Mouse (Mus musculus): Measurements from ENCODE around the gene Tnr. TPM values are rescaled to one million over a fixed set of nuclear protein-coding genes. Genes with fewer than 3 reads are reported as not detected.

Gene Tnr
- polyA plus RNA-seq, 1 experiment from 2014 or later = 0.30 TPM

DNA sequence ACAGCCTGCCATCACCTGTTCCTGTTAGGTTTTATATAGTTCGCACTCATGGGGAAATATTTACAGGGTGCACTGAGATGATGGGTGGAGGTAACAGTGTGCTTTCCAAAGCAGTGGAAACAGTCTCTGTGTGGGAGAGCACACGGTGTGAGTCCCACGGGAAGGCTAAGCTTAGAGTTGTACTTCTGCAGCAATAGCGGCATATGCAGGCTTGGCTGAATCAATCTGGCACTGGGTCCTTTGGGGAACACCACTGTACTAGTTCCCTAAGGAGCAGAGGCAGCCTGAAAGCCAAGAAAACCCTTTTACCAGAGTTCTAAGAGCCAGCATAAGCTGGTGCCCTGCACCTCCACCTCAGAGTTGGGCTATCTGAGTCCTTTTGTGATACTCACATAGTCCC is 115.8 kb downstream of the Tnr start:
- ATAC-seq (ENCODE audit: insufficient read depth, low FRiP score) = no peak
- Histone ChIP-seq H3K4me3 (replicated peaks; ENCODE audit: low read length) (no peak overlapping the region), H3K27ac (ENCODE audit: low read length) (no peak overlapping the region), H3K4me1 (ENCODE audit: control insufficient read depth, insufficient read depth, low read length) (no peaks in the 10 kb centered on the region), H3K27me3 (ENCODE audit: control insufficient read depth, insufficient read depth, low read length) (no peaks in the 10 kb centered on the region), H3K36me3 (ENCODE audit: control insufficient read depth, insufficient read depth, low read length) (no peaks in the 10 kb centered on the region), H3K9ac (ENCODE audit: low read length) (no peak overlapping the region), H3K4me2 (ENCODE audit: low read depth, low read length) (no peak overlapping the region), H3K9me3 (replicated peaks; ENCODE audit: control insufficient read depth, low read length) (no peaks in the 10 kb centered on the region)
- WGBS = 91% methylated on average over 4 of the region's 4 CpGs

DNA sequence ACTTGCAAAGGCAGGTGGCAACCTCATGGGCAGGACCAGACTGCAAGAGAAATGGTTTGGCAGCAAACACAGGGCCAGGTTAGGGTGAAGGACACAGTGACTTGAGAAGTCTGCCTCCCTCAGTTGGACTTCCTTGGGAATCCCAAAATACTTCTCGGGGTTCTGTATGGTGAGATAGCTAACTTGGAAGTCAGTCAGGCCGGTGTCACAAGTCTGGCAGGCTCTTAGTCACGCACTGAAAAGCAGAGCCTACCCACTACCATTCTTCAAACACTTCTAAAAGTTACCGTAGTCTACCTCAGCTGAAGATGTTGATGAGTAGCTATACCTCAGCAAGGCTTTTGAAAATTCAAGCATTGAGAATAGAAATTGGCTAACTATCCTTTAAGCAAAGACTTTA is 122.2 kb downstream of the Tnr start:
- no peaks in the 10 kb centered on the region for H3K9me3 ChIP-seq (replicated peaks; ENCODE audit: control insufficient read depth, low read length)
- H3K4me2 ChIP-seq (ENCODE audit: low read depth, low read length) = no peak overlapping the region
- no peaks in the 10 kb centered on the region for H3K27me3 ChIP-seq (ENCODE audit: control insufficient read depth, insufficient read depth, low read length)
- no peaks in the 10 kb centered on the region for H3K4me1 ChIP-seq (ENCODE audit: control insufficient read depth, insufficient read depth, low read length)
- no peak overlapping the region for H3K9ac ChIP-seq (ENCODE audit: low read length)
- ATAC-seq (ENCODE audit: insufficient read depth, low FRiP score) = no peak
- H3K4me3 ChIP-seq (replicated peaks; ENCODE audit: low read length) = no peak overlapping the region
- H3K36me3 ChIP-seq (ENCODE audit: control insufficient read depth, insufficient read depth, low read length) = no peaks in the 10 kb centered on the region
- no peak overlapping the region for H3K27ac ChIP-seq (ENCODE audit: low read length)
- WGBS = 88% methylated on average over 4 of the region's 4 CpGs

DNA sequence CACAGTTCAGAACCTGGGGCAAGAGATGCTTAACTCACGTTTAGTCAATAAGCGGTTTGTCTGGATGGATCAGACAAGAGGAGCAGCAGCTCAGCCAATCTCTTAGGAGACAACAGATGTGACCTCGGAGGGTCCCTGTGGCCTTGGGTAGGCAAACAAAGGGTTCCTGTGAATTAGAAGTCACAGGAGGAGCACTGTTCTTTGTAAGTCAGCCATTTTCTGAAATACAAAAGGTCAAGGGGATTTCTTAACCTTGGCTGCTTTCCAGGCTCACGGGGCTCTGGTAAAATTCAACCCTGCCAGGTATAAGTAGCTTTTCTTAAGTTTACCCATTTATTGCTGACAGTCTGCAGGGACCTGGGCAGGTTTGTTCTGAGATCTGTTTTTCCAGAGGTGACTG is 126.9 kb downstream of the Tnr start:
- no peak overlapping the region for H3K27ac ChIP-seq (ENCODE audit: low read length)
- H3K4me1 ChIP-seq (ENCODE audit: control insufficient read depth, insufficient read depth, low read length) = no peaks in the 10 kb centered on the region
- ATAC-seq (ENCODE audit: insufficient read depth, low FRiP score) = no peak
- no peak overlapping the region for H3K4me2 ChIP-seq (ENCODE audit: low read depth, low read length)
- H3K27me3 ChIP-seq (ENCODE audit: control insufficient read depth, insufficient read depth, low read length) = no peaks in the 10 kb centered on the region
- no peaks in the 10 kb centered on the region for H3K36me3 ChIP-seq (ENCODE audit: control insufficient read depth, insufficient read depth, low read length)
- H3K9me3 ChIP-seq (replicated peaks; ENCODE audit: control insufficient read depth, low read length) = no peaks in the 10 kb centered on the region
- H3K4me3 ChIP-seq (replicated peaks; ENCODE audit: low read length) = no peak overlapping the region
- WGBS = 36% methylated on average over 4 of the region's 4 CpGs
- H3K9ac ChIP-seq (ENCODE audit: low read length) = no peak overlapping the region

DNA sequence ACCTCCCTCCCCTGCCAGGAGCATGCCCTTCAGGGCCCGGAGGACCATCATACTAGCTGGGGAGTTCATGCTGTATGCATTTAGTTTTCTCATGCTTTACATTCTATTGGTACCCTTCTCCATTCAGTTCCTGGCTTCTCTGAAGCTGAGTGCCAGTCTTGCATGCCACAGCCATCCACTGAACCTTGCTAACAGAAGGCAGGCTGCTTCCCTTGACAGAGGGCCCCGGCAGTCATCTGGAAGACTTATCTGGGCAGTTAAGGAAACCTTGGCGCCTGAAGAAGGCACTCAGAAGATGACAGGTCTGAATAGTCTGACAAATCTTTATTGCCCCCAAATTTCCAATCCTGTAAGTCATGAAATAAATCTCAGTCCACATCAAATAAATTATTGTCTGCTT is 131.7 kb downstream of the Tnr start:
- Histone ChIP-seq H3K27ac (ENCODE audit: low read length) (no peak overlapping the region), H3K27me3 (ENCODE audit: control insufficient read depth, insufficient read depth, low read length) (no peaks in the 10 kb centered on the region), H3K36me3 (ENCODE audit: control insufficient read depth, insufficient read depth, low read length) (no peaks in the 10 kb centered on the region), H3K4me1 (ENCODE audit: control insufficient read depth, insufficient read depth, low read length) (no peaks in the 10 kb centered on the region), H3K9ac (ENCODE audit: low read length) (no peak overlapping the region), H3K4me3 (replicated peaks; ENCODE audit: low read length) (no peak overlapping the region), H3K9me3 (replicated peaks; ENCODE audit: control insufficient read depth, low read length) (no peaks in the 10 kb centered on the region), H3K4me2 (ENCODE audit: low read depth, low read length) (no peak overlapping the region)
- ATAC-seq (ENCODE audit: insufficient read depth, low FRiP score) = no peak
- WGBS = 69% methylated on average over 3 of the region's 3 CpGs

DNA sequence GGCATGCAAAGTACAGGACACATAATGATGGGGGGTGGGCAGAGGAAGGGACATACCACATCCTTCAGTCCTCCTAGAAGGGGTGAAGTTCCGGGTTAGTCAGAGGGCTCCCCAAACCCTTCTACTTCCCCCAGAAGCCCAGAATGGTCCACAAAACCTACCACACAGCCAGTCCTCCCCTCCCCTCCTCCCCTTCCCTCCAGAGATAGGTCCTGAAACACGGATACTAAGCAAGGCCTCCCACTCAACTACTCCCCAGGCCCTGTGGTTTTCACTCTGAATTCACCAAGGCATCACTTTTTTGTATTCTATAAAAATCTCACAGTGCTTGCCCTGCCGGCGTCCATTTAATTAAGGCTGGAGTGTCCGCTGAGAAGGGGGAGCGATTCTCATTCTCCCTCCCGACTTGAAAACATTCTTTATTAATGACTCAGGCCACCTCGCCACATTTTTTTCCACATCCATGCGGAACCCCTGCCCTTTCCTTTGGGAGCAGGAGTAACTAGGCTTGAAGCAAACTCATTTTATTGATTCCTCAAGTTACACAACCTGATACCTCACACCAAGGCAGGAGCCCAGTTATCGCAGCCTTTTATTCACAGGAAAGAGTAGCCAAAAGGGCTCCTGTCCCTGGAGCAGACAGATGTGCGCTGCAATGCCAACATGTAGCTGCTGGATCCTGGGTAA is 134.4 kb downstream of the Tnr start:
- Histone ChIP-seq H3K9me3 (replicated peaks; ENCODE audit: control insufficient read depth, low read length) (no peaks in the 10 kb centered on the region), H3K9ac (ENCODE audit: low read length) (no peak overlapping the region), H3K27ac (ENCODE audit: low read length) (no peak overlapping the region), H3K4me2 (ENCODE audit: low read depth, low read length) (no peak overlapping the region), H3K27me3 (ENCODE audit: control insufficient read depth, insufficient read depth, low read length) (no peaks in the 10 kb centered on the region), H3K36me3 (ENCODE audit: control insufficient read depth, insufficient read depth, low read length) (no peaks in the 10 kb centered on the region), H3K4me1 (ENCODE audit: control insufficient read depth, insufficient read depth, low read length) (no peaks in the 10 kb centered on the region), H3K4me3 (replicated peaks; ENCODE audit: low read length) (no peak overlapping the region)
- no peak for ATAC-seq (ENCODE audit: insufficient read depth, low FRiP score)
- 52% methylated on average over 11 of the region's 11 CpGs for WGBS

DNA sequence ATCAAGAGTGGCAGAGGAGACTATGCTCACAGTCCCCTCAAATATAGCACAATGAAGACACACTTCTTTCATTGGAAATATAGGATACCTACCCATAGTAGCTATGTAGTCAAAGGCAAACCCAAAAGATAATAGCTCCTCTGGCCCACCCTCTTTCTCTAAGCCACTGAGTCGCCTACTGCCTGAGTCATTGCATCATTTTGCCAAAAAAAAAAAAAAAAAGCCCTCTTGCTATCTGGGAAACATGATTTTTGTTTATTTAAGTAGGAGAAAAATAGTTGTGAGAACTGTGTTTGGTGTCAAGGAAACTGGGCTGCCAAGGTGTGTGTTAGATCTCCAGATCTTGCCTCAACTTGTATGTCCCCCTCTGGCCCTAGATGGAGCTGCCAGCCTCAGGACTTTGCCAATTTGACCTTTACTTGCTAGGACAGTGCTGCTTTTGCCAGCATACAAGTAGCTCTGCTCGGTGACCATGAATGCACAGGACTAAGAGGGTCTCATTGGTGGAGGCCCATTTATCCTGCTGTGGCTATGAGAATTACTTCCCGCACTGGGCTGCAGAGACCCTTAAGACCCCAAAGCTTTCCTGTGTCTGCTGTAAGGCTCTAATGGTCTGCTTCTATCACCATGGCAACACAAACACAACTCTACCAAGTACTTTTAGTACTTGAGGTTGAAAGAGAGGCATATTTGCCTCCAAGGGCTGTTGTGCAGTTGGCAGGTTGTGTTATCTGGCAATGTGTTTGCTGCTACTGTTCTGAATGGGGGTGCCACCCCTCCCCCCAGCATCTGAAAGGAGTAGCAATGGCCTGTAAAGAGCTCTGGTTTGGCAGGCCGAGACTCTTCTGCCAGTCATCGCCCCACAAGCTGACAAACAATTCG is 137.3 kb downstream of the Tnr start:
- no peak overlapping the region for H3K4me3 ChIP-seq (replicated peaks; ENCODE audit: low read length)
- 63% methylated on average over 6 of the region's 6 CpGs for WGBS
- no peaks in the 10 kb centered on the region for H3K27me3 ChIP-seq (ENCODE audit: control insufficient read depth, insufficient read depth, low read length)
- H3K27ac ChIP-seq (ENCODE audit: low read length) = no peak overlapping the region
- no peak overlapping the region for H3K4me2 ChIP-seq (ENCODE audit: low read depth, low read length)
- no peaks in the 10 kb centered on the region for H3K36me3 ChIP-seq (ENCODE audit: control insufficient read depth, insufficient read depth, low read length)
- ATAC-seq (ENCODE audit: insufficient read depth, low FRiP score) = no peak
- H3K4me1 ChIP-seq (ENCODE audit: control insufficient read depth, insufficient read depth, low read length) = no peaks in the 10 kb centered on the region
- H3K9me3 ChIP-seq (replicated peaks; ENCODE audit: control insufficient read depth, low read length) = no peaks in the 10 kb centered on the region
- H3K9ac ChIP-seq (ENCODE audit: low read length) = no peak overlapping the region

DNA sequence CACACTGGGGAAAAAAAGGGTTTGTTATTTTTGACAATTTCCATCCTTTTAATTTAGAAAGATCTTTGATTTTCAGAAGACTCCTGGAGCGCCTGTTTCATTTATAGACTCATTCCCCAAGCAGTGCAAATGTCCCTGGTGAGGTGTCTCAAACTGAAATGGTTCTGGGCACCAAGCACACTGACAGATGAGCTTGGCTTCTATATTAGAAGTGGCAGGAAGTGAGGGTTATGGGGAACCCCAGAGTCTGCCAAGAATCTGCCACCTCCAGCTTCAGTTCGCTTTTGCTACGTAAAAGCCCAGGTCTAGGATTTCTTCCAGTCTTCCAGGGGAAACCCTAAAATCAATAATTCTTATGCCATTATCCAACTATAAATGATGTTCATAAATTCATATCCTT is 140.9 kb downstream of the Tnr start:
- no peaks in the 10 kb centered on the region for H3K9me3 ChIP-seq (replicated peaks; ENCODE audit: control insufficient read depth, low read length)
- H3K4me1 ChIP-seq (ENCODE audit: control insufficient read depth, insufficient read depth, low read length) = no peaks in the 10 kb centered on the region
- H3K27me3 ChIP-seq (ENCODE audit: control insufficient read depth, insufficient read depth, low read length) = no peaks in the 10 kb centered on the region
- no peak for ATAC-seq (ENCODE audit: insufficient read depth, low FRiP score)
- no peaks in the 10 kb centered on the region for H3K36me3 ChIP-seq (ENCODE audit: control insufficient read depth, insufficient read depth, low read length)
- H3K27ac ChIP-seq (ENCODE audit: low read length) = no peak overlapping the region
- no peak overlapping the region for H3K9ac ChIP-seq (ENCODE audit: low read length)
- WGBS = 82% methylated on average over 3 of the region's 3 CpGs
- no peak overlapping the region for H3K4me3 ChIP-seq (replicated peaks; ENCODE audit: low read length)
- H3K4me2 ChIP-seq (ENCODE audit: low read depth, low read length) = no peak overlapping the region

DNA sequence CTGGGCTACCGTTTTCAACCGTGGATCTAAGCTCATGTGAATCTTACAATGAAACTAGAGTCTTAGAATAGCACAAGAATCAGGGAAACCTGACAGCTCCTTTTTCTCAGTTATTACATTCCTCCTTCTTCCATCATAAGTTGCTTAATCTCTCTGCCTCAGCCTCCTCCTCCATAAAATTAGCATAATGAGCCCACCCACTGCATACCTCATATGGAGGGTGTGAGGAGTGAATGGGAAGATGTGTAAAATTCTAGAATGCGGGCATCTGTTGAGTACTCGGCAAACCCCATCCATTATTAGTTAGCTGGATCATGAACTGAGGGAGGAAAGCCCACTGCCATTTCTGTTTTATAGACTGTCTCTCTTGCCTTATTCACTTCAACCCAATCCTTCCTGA is 141.4 kb downstream of the Tnr start:
- no peak overlapping the region for H3K4me2 ChIP-seq (ENCODE audit: low read depth, low read length)
- H3K27ac ChIP-seq (ENCODE audit: low read length) = no peak overlapping the region
- no peaks in the 10 kb centered on the region for H3K36me3 ChIP-seq (ENCODE audit: control insufficient read depth, insufficient read depth, low read length)
- no peak overlapping the region for H3K9ac ChIP-seq (ENCODE audit: low read length)
- no peaks in the 10 kb centered on the region for H3K4me1 ChIP-seq (ENCODE audit: control insufficient read depth, insufficient read depth, low read length)
- H3K27me3 ChIP-seq (ENCODE audit: control insufficient read depth, insufficient read depth, low read length) = no peaks in the 10 kb centered on the region
- no peak overlapping the region for H3K4me3 ChIP-seq (replicated peaks; ENCODE audit: low read length)
- ATAC-seq (ENCODE audit: insufficient read depth, low FRiP score) = no peak
- 85% methylated on average over 4 of the region's 4 CpGs for WGBS
- H3K9me3 ChIP-seq (replicated peaks; ENCODE audit: control insufficient read depth, low read length) = no peaks in the 10 kb centered on the region

DNA sequence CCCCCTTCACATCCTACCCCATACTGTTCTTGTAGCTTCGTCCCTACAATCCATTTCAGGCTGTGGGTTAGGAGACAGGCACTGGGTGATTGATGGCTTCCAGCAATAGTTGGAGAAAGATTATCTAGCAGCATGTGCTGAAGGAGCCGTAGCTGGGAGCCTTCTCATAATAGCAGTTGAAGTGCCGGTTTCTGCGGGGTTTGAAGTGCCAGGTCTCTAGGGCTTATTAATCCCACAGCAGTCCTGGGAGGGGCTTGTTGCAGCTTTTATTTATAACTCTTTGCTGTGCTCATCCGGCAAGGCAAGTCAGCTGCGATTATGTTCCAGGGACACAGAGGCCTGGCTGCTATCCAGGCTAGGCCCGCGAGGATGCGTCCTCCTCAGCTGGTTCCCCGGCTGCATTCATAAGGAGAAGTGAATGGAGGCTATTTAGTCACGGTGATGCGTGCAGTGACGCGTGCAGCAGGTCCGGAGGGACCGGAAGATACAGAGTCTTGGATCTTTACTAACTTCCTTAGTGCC is 147.1 kb downstream of the Tnr start:
- Histone ChIP-seq H3K27me3 (ENCODE audit: control insufficient read depth, insufficient read depth, low read length) (no peaks in the 10 kb centered on the region), H3K4me1 (ENCODE audit: control insufficient read depth, insufficient read depth, low read length) (peaks cover 5% of the 10 kb centered on the region; the same call in 1 of the 2 replicates), H3K4me2 (ENCODE audit: low read depth, low read length) (peak overlapping the region; percentile 13; the same call in 1 of the 2 replicates), H3K27ac (ENCODE audit: low read length) (no peak overlapping the region), H3K9me3 (replicated peaks; ENCODE audit: control insufficient read depth, low read length) (no peaks in the 10 kb centered on the region), H3K9ac (ENCODE audit: low read length) (no peak overlapping the region), H3K4me3 (replicated peaks; ENCODE audit: low read length) (no peak overlapping the region), H3K36me3 (ENCODE audit: control insufficient read depth, insufficient read depth, low read length) (no peaks in the 10 kb centered on the region)
- WGBS = 43% methylated on average over 16 of the region's 16 CpGs
- peak; percentile 58; the same call in 1 of the 2 replicates for ATAC-seq (ENCODE audit: insufficient read depth, low FRiP score)

Measured in stomach, embryonic 16.5 days (tissue).